Mouse (Mus musculus) lung, postnatal 0 days (tissue): Measurements from ENCODE around the gene Fbxw26.

Source experiments
- CTCF ChIP-seq: IDR thresholded peaks from 2 replicates; pipeline ENCODE4 v1.5.1; 2016; ENCODE audit warnings: antibody characterized with exemption, mild to moderate bottlenecking
- EP300 ChIP-seq: IDR thresholded peaks from 2 replicates; pipeline ENCODE4 v1.6.1; 2016; ENCODE audit warnings: antibody characterized with exemption, mild to moderate bottlenecking, control low read depth

- TF ChIP-seq CTCF (no peak), EP300 (no peak)
Measured at GRCm38 (mm10) chr9:109795221-109795620, 49.3 kb upstream of the Fbxw26 start.
